Mouse (Mus musculus): ENCODE results near the gene Pdcd2l.
"Not testable (repeated sequence)": the region's sequence is repeated elsewhere in the genome, so short reads cannot be mapped to it uniquely, and the experiment has no call there.

Gene Pdcd2l

DNA sequence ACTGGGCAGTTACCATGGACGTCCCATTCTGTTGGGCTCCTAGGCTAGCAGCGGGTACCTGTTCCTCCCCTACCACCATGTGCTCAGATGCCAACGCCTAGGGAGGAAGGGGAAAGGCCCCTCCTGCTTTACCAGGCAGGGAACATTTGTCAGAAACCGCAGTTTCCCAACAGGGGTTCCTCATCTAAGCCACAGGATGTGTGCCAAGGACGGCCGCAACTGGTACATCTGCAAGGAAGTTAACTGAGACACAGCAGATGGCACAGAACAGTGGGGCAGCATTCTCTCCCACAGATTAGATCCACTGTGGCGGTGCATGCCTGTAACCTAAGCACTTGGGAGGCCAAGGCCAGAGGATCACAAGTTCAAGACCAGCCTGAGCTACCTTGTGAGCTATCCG, 18.2 kb upstream of the Pdcd2l start:
- in situ Hi-C loops (cut with MboI, MseI) = loop anchor here (5.0 kb wide), 1 partner anchor 57 kb away; no protein-coding TSS in a partner anchor

DNA sequence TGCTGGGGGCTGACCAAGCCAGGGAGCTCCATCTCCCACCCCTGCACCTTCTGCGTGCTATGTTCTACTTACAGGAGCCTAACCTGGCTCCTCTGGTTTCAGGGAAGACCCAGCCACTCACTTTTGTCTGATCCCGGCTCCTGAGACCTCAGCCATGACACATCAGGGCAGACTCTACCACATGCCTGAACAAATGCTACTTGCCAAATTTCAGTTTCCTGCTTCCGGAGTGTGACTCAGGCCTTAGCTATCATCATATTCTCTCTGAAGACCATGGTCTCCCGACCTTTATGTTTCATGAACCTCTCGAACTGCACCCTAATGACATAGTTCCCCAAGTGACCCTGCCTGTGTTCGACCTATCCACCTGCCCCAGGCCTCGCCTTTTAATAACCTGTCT, 16.8 kb upstream of the Pdcd2l start:
- in situ Hi-C loops (cut with MboI, MseI) = no loop called here

DNA sequence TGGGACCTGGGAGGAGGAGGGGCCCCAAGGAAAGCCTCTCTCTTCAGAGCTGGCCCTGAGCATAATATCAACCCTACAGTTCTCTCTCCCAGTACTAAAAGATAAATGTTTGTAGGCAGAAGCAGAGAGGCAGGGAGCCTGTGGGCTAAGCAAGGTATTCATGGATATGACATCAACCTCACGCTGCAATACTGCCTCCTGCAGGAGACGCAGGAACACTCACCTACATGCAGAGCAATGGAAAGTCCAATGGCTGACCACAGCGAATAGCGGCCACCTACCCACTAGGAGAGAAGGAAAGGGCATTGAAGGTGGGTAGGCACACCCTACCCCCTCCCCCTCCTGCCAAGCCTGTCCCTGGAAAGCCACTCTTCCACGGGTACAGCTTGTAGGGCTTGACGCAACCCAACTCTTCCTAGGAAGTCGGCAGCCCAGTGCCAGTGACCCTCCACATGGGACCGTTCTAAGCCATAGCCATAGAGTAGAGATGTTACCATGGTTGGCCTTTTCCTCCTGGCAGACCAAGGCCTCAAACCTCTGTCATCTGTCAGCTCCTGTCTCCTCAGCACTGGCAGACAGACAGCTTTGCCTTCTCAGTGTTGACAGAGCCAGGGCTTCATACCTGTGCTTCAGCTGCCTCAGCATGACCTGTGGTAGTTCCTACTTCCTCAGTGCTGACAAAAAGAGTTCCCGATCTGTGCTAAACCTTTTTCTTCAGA, 11.7 kb upstream of the Pdcd2l start:
- in situ Hi-C loops (cut with MboI, MseI) = no loop called here

DNA sequence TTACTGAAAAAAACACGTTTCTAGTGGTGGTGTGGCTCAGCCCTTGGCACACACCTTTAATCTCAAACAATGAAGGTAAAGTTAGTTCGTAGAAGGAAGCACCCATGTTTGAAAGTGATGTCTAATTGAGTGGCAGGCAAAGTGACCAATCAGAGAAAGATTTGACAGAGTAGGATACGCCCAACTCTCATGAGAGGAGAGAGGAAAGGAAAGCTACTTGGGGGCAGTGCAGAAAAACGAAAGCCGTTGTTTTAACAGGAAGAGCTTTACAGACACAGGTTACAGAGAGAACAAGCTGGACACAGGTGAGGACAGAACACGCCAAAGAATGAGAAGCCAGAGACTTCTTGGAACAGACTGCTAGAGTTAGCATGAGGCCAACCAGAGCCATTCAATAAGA, 9.9 kb upstream of the Pdcd2l start:
- in situ Hi-C loops (cut with MboI, MseI) = no loop called here

DNA sequence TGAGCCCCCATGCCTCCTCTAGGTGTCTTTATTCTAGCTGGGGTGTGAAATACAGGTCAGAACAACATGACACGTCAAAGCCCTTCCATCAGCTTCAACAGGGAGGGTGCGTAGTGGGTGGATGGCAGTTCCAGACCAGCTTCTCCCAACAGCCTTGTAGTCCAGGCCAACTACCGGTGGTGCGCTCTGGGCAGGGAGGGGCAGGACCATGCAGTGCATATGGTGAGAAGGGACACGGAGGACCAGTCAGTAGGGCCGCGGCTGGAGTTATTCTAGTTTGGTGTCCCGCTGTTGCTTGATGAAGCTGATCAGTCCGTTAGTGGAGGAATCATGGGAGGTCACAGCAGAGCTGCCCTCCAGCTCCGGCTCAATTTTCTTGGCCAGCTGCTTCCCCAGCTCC, 5.7 kb upstream of the Pdcd2l start:
- in situ Hi-C loops (cut with MboI, MseI) = not testable (repeated sequence)

DNA sequence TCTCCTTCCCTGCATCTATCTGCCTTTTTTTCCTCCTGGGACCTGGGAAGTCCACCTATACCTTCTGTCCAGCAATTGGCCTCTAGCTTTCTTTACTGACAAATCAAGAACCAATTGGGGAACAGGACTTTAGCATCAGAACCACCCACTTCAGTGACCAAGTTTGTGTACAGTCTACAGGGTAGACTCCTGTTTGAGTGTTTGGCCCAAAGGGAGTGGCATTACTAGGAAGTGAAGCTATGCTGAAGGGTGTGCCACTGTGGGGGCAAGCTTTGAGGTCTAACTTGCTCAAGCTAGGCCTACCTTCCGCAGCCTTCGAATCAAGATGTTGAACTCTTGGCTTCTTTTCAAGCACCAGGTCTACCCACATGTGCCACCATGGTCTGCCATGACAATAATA, 4.4 kb upstream of the Pdcd2l start:
- in situ Hi-C loops (cut with MboI, MseI) = no loop called here

DNA sequence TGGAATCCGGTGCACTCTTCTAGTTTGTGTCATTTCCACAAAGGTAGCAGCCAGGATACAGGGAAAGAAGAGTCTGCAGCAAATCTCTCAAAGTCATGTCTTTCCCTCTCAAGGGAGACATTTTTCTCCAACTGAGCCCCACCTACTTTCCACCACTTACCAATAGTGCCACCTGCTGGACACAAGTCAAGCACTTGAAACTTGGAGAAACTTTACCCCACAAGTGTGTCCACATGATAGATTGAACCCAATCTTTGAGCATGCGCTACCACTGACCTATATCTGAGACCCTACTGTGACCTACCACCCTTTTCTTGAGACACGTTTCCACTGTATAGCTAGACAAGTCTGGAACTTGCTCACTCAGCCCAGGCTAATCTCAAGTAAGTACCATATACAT, 1.9 kb upstream of the Pdcd2l start:
- in situ Hi-C loops (cut with MboI, MseI) = loop anchor here (25.0 kb wide), 1 partner anchor 1589 kb away; no protein-coding TSS in a partner anchor

DNA sequence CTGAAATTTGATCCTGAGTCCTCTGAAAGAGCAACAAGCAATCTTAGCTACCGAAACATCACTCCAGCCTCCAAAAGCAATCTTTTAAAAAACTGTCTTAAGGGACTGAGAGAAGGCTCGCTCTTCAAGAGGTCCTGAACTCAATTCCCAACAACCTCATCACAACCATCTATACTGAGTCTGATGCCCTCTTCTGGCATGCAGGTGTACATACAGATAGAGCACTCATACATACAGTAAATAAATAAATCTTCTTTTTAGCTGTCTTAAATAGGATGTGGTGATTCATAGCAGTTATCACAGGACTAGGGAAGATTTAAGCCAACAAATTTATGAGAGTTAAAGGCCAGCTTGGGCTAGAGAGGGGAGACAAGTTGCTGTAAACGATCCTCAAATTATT, 829 bp downstream of the Pdcd2l start:
- in situ Hi-C loops (cut with MboI, MseI) = loop anchor here (25.0 kb wide), 1 partner anchor 1592 kb away; no protein-coding TSS in a partner anchor

DNA sequence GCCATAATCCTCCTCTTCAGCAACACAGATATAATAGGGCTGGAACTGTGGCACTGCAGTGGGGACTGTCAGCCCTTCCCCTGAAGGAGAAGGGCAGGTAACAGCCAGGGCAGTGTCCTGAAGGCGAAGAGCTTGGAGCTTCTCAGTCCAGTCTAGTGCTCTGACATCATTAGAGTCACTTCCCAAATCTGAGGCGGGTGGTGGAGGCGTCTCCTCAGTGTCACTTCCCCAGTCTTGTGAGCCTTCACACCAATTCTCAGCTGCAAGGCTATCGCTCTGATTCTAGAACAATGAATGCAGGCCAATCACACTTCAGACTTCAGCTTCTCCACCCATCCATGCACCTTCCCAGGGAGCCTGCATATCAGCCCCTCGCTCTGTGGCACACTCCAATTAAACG, 3.6 kb downstream of the Pdcd2l start:
- in situ Hi-C loops (cut with MboI, MseI) = loop anchor here (25.0 kb wide), 1 partner anchor 1594 kb away; no protein-coding TSS in a partner anchor

DNA sequence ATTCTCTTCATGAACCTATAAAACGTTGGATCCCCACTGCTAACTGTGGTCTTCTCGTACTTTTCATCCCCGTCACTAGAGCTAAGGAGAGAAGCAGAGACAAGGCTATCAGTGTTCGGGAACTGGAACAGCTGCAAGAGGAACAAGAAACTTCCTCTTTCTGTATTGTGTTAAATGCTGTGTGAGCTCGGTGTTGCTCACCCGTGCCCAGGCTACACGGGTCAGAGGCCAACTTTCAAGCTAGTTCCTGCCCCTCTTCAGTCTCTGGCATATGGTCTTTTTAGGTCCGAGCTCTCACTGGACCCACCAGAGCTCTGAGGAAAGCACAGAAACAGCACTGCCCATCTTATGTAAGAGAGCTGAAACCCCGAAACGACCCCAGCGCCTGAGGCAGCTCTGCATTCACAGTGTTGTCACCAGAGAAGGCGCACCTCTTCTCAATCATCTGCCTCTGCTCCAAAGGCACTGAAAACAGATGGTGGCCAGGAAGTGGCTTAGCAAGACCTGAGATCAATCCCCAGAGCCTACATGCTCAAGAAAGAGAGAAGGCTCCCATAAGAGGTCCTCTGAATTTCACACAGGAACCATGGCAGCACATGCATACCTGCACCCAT, 7.0 kb downstream of the Pdcd2l start:
- in situ Hi-C loops (cut with MboI, MseI) = loop anchor here (25.0 kb wide), 1 partner anchor 1598 kb away; no protein-coding TSS in a partner anchor

DNA sequence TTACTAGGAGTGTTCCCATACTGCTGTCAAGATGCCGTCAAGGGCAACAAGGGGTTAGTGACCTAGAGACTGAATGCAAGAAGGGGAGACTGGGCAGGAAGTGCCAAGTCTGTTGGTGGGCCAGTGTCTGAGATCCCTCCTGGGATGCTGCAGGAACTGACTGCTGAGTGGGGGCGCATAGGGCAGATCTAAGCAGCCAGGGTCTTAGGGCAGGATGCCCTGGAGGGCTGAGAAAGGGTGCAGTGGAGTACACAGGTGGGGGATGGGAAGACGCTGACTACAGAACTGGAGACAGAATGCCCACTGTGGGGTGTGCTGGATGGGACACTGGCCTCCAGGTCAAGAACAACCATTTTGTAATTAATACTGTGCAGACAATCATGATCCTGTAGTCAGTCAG, 12.7 kb downstream of the Pdcd2l start:
- in situ Hi-C loops (cut with MboI, MseI) = loop anchor here (25.0 kb wide), 1 partner anchor 1604 kb away; no protein-coding TSS in a partner anchor

DNA sequence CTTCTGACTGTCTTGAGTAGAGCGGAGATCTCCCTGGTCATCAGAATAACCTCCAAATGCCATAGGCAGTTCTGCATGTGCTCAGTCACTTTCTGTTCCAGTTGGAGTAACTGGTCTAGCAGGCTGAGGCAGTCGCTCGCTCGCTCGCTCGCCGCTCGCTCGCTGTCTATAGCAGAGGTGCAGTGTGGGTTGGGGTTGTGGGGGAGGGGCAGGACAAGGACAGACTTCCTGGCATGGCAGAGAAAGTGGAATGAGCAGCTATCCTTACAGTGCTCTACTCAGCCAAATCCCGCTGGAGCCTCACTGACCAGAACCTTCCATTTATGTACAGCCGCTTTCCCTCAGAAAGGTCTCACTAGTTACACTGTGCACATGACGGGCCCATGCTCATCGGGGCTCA, 13.1 kb downstream of the Pdcd2l start:
- in situ Hi-C loops (cut with MboI, MseI) = loop anchor here (25.0 kb wide), 1 partner anchor 1604 kb away; no protein-coding TSS in a partner anchor

DNA sequence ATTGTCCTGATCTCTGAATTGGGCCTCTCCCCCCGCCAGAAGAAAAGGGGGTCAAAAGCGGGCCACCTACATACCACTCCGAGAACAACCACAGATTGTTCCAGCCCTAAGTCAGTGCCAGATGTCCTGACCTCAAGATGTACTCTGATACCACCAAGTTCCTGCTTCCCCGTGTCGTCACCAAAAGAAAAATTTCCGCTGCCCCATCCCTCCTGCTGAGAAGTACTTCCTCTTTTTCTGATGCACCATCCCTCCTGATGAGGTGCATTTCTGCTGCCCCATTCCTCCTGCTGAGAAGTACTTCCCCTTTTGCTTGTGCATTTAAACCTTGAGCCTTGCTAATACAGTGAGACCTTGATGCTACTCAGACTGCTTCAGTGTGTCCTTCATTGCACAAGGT, 20.2 kb downstream of the Pdcd2l start:
- in situ Hi-C loops (cut with MboI, MseI) = loop anchor here (25.0 kb wide), 1 partner anchor 1611 kb away; no protein-coding TSS in a partner anchor

DNA sequence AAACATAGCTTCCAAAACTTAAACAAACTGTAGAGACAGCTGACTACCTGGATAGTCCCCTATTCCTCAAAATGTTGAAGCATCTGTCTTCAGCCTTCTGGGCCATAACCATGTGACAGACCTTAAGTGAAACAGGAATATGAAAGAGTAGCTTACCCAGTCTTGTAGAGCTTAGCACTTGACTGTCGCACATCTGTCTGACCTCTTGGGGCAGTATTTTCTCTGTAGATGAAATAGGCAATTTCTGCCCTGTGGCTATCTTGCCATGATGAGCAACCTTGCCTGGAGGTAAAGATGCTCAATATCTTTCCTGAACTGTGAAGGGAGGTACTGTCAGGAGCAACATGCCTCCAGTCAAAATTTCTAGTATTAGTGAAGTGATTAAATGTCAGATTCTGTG, 24.2 kb downstream of the Pdcd2l start:
- in situ Hi-C loops (cut with MboI, MseI) = no loop called here

DNA sequence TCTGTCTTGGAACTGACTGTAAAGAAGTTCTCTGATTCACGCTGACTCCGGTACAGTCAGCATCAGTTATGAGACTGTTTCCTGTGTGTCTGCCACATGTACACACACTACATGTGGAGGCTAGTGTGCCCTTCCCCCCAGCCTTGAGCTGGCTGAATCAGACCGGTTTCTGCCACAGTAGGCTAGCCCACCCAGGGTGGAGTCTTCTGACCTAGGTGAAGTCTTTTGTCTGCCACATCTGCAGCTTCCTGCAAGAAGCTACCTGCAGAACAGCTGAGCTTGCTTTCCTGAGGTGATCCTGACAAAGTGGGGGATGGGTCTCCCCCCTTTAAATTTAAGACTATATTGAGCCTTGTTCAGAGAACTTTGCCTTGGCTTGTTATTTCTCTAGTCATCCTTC, 27.0 kb downstream of the Pdcd2l start, which contains the start of gene Uba2:
Gene Uba2, minus strand, starts transcription at position 146 of the 400 bp plus-strand sequence.
- in situ Hi-C loops (cut with MboI, MseI) = loop anchor here (10.0 kb wide), 1 partner anchor 175 kb away; no protein-coding TSS in a partner anchor

DNA sequence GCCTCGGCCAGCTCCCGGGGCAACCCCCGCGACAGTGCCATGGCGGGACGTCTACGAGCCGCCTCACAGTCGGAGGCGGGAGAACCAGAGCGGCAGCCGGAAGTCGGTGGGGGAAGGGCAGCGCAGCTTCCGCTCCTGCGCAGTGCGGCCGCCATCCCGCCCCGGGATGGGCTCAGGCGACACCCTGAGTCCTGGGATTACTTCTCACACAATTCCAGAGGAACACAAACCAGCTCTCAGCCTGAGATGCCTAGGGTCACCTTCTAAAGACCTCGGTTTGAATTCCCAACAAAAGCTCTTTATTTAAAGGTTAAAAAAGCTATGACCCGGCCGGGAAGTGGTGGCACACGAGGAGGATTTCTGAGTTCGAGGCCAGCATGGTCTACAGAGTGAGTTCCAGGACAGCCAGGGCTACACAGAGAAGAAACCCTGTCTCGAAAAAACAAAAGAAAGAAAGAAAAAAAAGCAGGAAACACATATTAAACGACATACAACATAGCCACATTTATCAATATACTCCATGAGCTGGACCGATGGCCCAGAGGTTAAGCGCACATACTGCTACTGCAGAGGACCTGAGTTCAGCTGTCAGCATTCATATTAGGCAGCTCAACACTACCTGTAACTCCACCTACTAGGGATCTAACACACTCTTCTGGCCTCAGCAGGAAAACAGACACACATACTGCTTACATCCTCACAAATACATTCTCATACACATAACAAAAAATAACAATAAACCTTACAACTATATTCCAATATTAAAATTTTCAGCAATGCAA, 27.8 kb downstream of the Pdcd2l start:
- in situ Hi-C loops (cut with MboI, MseI) = loop anchor here (10.0 kb wide), 1 partner anchor 176 kb away; no protein-coding TSS in a partner anchor

DNA sequence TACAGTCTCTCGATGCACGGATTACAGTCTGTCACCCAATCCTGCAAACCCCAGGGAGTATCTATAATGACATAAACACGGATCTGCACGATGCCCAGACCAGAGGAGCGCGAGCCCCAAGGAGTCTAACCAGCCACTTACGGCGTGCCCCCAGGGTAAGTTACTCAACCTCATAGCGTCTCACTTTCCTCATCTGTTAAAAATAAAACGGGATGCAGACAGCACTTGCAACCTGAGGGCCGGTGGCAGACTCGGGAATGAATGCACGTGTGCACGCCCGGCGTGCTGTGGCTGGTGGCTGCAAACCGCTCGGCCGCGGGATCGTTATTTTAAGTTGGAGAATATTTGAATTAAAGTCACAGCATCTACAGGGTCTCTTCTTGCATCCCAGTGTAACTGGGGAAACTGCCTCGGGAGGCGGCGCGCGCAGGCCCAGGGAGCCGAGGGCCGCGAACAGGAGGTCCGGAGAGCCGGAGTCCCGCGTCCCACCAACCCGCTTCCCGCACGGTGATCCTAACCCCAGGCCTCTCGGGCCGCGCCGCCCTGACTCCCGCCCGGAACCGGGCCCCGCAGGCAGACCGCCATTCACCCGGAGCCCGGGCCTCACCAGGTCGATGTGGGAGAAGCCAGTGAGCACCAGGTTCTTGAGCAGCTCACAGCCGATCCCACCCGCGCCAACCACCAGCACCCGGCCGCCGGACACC, 28.5 kb downstream of the Pdcd2l start:
- in situ Hi-C loops (cut with MboI, MseI) = loop anchor here (10.0 kb wide), 1 partner anchor 177 kb away; no protein-coding TSS in a partner anchor

DNA sequence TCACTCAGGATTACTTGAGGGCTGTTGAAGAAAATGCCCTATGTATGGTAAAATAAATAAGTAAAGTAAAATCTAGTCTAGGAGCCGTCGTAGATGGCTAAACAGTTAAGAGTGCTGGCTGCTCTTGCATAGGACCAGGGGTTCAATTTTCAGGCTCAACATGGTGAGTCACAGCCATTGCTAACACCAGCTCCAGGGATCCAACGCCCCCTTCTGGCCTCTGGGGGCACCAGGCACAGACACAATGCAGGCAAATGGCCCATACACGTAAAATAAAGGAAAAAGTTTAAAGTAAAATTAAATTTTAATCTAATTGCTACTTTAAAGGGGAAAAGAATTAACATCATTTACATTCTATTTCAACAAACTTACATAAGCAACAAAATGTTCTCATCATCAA, 29.6 kb downstream of the Pdcd2l start:
- in situ Hi-C loops (cut with MboI, MseI) = loop anchor here (10.0 kb wide), 1 partner anchor 178 kb away; no protein-coding TSS in a partner anchor

DNA sequence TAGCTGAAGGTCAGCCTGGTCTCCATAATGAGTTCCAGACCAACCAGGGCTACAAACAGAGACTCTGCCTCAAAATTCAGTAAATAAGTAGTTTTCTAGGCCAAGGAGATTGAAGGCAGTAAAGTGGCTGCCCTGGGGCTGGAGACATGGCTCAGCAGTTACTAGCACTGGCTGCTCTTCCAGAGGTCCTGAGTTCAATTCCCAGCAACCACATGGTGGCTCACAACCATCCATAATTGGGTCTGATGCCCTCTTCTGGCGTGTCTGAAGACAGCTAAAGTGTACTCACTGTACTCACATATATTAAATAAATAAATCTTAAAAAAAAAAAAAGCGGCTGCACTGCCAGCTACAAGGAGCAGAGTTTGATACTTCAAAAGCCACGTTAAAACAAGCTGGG, 30.5 kb downstream of the Pdcd2l start:
- in situ Hi-C loops (cut with MboI, MseI) = loop anchor here (10.0 kb wide), 1 partner anchor 179 kb away; no protein-coding TSS in a partner anchor

DNA sequence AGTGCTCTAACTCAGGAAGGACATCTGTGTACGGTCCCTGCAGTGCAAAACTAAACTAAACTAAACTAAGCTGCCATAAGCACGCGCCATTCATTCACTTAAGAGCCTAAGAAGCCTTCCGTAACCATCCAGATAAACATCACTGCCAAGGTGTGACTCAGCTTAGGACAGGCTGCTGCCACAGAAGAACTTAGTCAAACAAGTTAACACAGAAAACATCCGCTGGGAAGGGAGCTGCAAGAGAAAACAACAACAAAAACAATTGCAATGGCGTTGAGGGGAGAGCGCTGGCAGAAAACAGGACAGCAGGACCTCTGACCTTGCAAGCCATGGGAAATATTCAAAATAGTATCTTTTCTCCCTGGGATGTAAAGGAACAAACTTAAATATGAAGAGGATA, 31.8 kb downstream of the Pdcd2l start:
- in situ Hi-C loops (cut with MboI, MseI) = loop anchor here (10.0 kb wide), 1 partner anchor 180 kb away; no protein-coding TSS in a partner anchor

DNA sequence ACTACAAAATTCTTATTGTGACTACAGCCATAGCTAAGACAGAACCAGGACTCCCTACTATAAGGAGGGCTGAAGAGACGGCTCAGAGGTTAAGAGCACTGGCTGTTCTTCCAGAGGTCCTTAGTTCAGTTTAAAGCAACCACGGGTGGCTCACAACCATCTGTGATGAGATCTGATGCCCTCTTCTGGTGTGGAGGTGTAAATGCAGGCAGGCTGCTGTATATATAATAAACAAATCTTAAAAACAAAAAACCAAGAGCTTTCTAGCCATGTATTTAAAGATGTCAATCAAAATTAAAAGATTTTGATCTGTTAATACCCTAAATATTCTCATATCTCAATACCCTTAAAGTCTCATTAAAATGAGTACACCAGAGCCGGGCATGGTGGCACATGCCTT, 37.3 kb downstream of the Pdcd2l start:
- in situ Hi-C loops (cut with MboI, MseI) = loop anchor here (5.0 kb wide), 1 partner anchor 58 kb away; no protein-coding TSS in a partner anchor

All from T-helper 1 cell (primary cell).